Mouse (Mus musculus): Measurements from ENCODE around the gene Fam50a. TPM values are rescaled to one million over a fixed set of nuclear protein-coding genes. Genes with fewer than 3 reads are reported as not detected.

The Fam50a gene
- total and polyA plus RNA-seq, 2 experiments from 2014 or later, result 6.4 to 57.0 TPM

- ATAC-seq (peak; percentile 83), DNase-seq (ENCODE audit: low spot score) (peak; percentile 73)
- peak; percentile 58 for TF ChIP-seq CTCF (IDR thresholded peaks at IDR 0.05; ENCODE audit: low read depth)
- peak overlapping the region; percentile 68 for H3K9ac ChIP-seq (replicated peaks; ENCODE audit: low read length)
- 34% methylated on average over 49 of the region's 49 CpGs for whole genome bisulfite sequencing
- H3K27me3 ChIP-seq (ENCODE audit: insufficient read depth, low read length), result no peaks in the 10 kb centered on the region
- no peaks in the 10 kb centered on the region for H3K9me3 ChIP-seq (ENCODE audit: low read length)
- H3K36me3 ChIP-seq (ENCODE audit: insufficient read depth, low read length), result no peaks in the 10 kb centered on the region
- no peaks in the 10 kb centered on the region for H3K4me1 ChIP-seq (ENCODE audit: insufficient read depth, low read length)
- H3K4me3 ChIP-seq (ENCODE audit: low read length), result peak overlapping the region; percentile 51
- peak overlapping the region; percentile 61 for H3K4me2 ChIP-seq (ENCODE audit: low read depth, low read length)
- H3K27ac ChIP-seq, result peak overlapping the region; percentile 85
Observed at GRCm38 (mm10) chrX:74368209-74368909, 55.5 kb downstream of the Fam50a start.

Small RNAs within 50 kb of the gene (microRNA-seq; reads per million reads assigned to microRNA genes)
- gene Mir7091, result 0 reads per million in 2 experiments
- gene Mir7092, result 0.53 to 0.72 reads per million in 2 experiments

Other genes starting within 250 kb of the Fam50a start
- gene Opn1mw, start 185.6 kb upstream of the Fam50a start, total RNA-seq (2014; rRNA removed), result not detected in 2 replicates
- 0.14 TPM in 1 of 2 replicates, not detected in the other for gene Opn1mw, start 185.6 kb upstream of the Fam50a start, polyA plus RNA-seq (2015; fragmentation: Nextera tagmentation; extraction: Ambion mirVana)
- 48.9 and 62.0 TPM in 2 replicates for gene Mecp2, start 177.7 kb upstream of the Fam50a start, total RNA-seq (2014; rRNA removed)
- 12.2 and 12.5 TPM in 2 replicates for gene Mecp2, start 177.7 kb upstream of the Fam50a start, polyA plus RNA-seq (2015; fragmentation: Nextera tagmentation; extraction: Ambion mirVana)
- gene Tex28, start 145.2 kb upstream of the Fam50a start, total RNA-seq (2014; rRNA removed), result not detected in 2 replicates
- not detected in 2 replicates for gene Tex28, start 145.2 kb upstream of the Fam50a start, polyA plus RNA-seq (2015; fragmentation: Nextera tagmentation; extraction: Ambion mirVana)
- gene Tktl1, start 135.8 kb upstream of the Fam50a start, total RNA-seq (2014; rRNA removed), result not detected in 2 replicates
- gene Tktl1, start 135.8 kb upstream of the Fam50a start, polyA plus RNA-seq (2015; fragmentation: Nextera tagmentation; extraction: Ambion mirVana), result 0.06 and 0.09 TPM in 2 replicates
- gene Flna, start 63.2 kb upstream of the Fam50a start, total RNA-seq (2014; rRNA removed), result 276 and 324 TPM in 2 replicates
- gene Flna, start 63.2 kb upstream of the Fam50a start, polyA plus RNA-seq (2015; fragmentation: Nextera tagmentation; extraction: Ambion mirVana), result 57.2 and 58.6 TPM in 2 replicates
- 55.4 and 66.3 TPM in 2 replicates for gene Emd, start 58.3 kb upstream of the Fam50a start, total RNA-seq (2014; rRNA removed)
- gene Emd, start 58.3 kb upstream of the Fam50a start, polyA plus RNA-seq (2015; fragmentation: Nextera tagmentation; extraction: Ambion mirVana), result 15.6 and 18.2 TPM in 2 replicates
- 1,531 and 1,618 TPM in 2 replicates for gene Rpl10, start 42.2 kb upstream of the Fam50a start, total RNA-seq (2014; rRNA removed)
- 375 and 384 TPM in 2 replicates for gene Rpl10, start 42.2 kb upstream of the Fam50a start, polyA plus RNA-seq (2015; fragmentation: Nextera tagmentation; extraction: Ambion mirVana)
- gene Taz, start 31.1 kb upstream of the Fam50a start, total RNA-seq (2014; rRNA removed), result 51.5 and 81.2 TPM in 2 replicates
- 66.0 and 79.0 TPM in 2 replicates for gene Taz, start 31.1 kb upstream of the Fam50a start, polyA plus RNA-seq (2015; fragmentation: Nextera tagmentation; extraction: Ambion mirVana)
- 3.5 and 3.6 TPM in 2 replicates for gene Dnase1l1, start 30.7 kb upstream of the Fam50a start, total RNA-seq (2014; rRNA removed)
- 4.1 and 4.3 TPM in 2 replicates for gene Dnase1l1, start 30.7 kb upstream of the Fam50a start, polyA plus RNA-seq (2015; fragmentation: Nextera tagmentation; extraction: Ambion mirVana)
- 295 and 308 TPM in 2 replicates for gene Atp6ap1, start 15.9 kb upstream of the Fam50a start, total RNA-seq (2014; rRNA removed)
- gene Atp6ap1, start 15.9 kb upstream of the Fam50a start, polyA plus RNA-seq (2015; fragmentation: Nextera tagmentation; extraction: Ambion mirVana), result 301 and 317 TPM in 2 replicates
- gene Gdi1, start 8.0 kb upstream of the Fam50a start, total RNA-seq (2014; rRNA removed), result 365 and 429 TPM in 2 replicates
- 795 and 814 TPM in 2 replicates for gene Gdi1, start 8.0 kb upstream of the Fam50a start, polyA plus RNA-seq (2015; fragmentation: Nextera tagmentation; extraction: Ambion mirVana)
- 124 and 149 TPM in 2 replicates for gene Plxna3, start 16.0 kb downstream of the Fam50a start, total RNA-seq (2014; rRNA removed)
- gene Plxna3, start 16.0 kb downstream of the Fam50a start, polyA plus RNA-seq (2015; fragmentation: Nextera tagmentation; extraction: Ambion mirVana), result 17.9 and 20.1 TPM in 2 replicates
- gene Lage3, start 40.6 kb downstream of the Fam50a start, total RNA-seq (2014; rRNA removed), result 34.2 and 56.9 TPM in 2 replicates
- 76.4 and 78.1 TPM in 2 replicates for gene Lage3, start 40.6 kb downstream of the Fam50a start, polyA plus RNA-seq (2015; fragmentation: Nextera tagmentation; extraction: Ambion mirVana)
- 45.5 and 51.8 TPM in 2 replicates for gene Ubl4a, start 60.2 kb downstream of the Fam50a start, total RNA-seq (2014; rRNA removed)
- gene Ubl4a, start 60.2 kb downstream of the Fam50a start, polyA plus RNA-seq (2015; fragmentation: Nextera tagmentation; extraction: Ambion mirVana), result 70.7 and 71.8 TPM in 2 replicates
- gene Slc10a3, start 60.3 kb downstream of the Fam50a start, total RNA-seq (2014; rRNA removed), result 4.5 and 5.9 TPM in 2 replicates
- gene Slc10a3, start 60.3 kb downstream of the Fam50a start, polyA plus RNA-seq (2015; fragmentation: Nextera tagmentation; extraction: Ambion mirVana), result 5.6 and 6.3 TPM in 2 replicates
- 30.4 and 39.9 TPM in 2 replicates for gene Fam3a, start 80.2 kb downstream of the Fam50a start, total RNA-seq (2014; rRNA removed)
- 31.1 and 34.0 TPM in 2 replicates for gene Fam3a, start 80.2 kb downstream of the Fam50a start, polyA plus RNA-seq (2015; fragmentation: Nextera tagmentation; extraction: Ambion mirVana)
- gene Ikbkg, start 80.3 kb downstream of the Fam50a start, total RNA-seq (2014; rRNA removed), result 23.8 and 25.4 TPM in 2 replicates
- gene Ikbkg, start 80.3 kb downstream of the Fam50a start, polyA plus RNA-seq (2015; fragmentation: Nextera tagmentation; extraction: Ambion mirVana), result 12.1 and 13.8 TPM in 2 replicates
- 49.5 and 50.3 TPM in 2 replicates for gene G6pdx, start 116.2 kb downstream of the Fam50a start, total RNA-seq (2014; rRNA removed)
- gene G6pdx, start 116.2 kb downstream of the Fam50a start, polyA plus RNA-seq (2015; fragmentation: Nextera tagmentation; extraction: Ambion mirVana), result 39.1 and 42.6 TPM in 2 replicates
- gene Gm6880, start 168.4 kb downstream of the Fam50a start, total RNA-seq (2014; rRNA removed), result not detected in 2 replicates
- 0.33 TPM in 1 of 2 replicates, not detected in the other for gene Gm6880, start 168.4 kb downstream of the Fam50a start, polyA plus RNA-seq (2015; fragmentation: Nextera tagmentation; extraction: Ambion mirVana)

Data from hindbrain, postnatal 0 days (tissue).